ENCODE assay signal across 10 mouse cellular contexts in genomic region chr16:24434026-24434425, GRCm38 (mm10). TPM values are rescaled to one million over a fixed set of nuclear protein-coding genes. Genes with fewer than 3 reads are reported as not detected.
DNase-seq lines count a peak whose midpoint lies in the region; ATAC-seq and TF ChIP-seq lines count a peak whose summit lies in the region.
"Had no signal": no experiment of that assay in that cellular context is flagged by ENCODE, and none has a peak within 500 bp of the region (broad histone marks: within the 10 kb centered on the region; RNA-seq: fewer than 3 reads in every experiment).

No protein-coding gene starts in this region.

- whole genome bisulfite sequencing in heart, embryonic 10.5 days, result 15% methylated on average over 7 of the region's 7 CpGs
- WGBS in liver, embryonic 11.5 days, result 40% methylated on average over 7 of the region's 7 CpGs
- 57% methylated on average over 7 of the region's 7 CpGs for WGBS in embryonic facial prominence, embryonic 10.5 days
- WGBS in liver, postnatal 0 days (ENCODE audit: insufficient replicate concordance), result 48% methylated on average over 7 of the region's 7 CpGs

- DNase-seq in heart, embryonic 10.5 days (ENCODE audit: low spot score), result no peak
- DNase-seq in heart, postnatal 36 days, result no peak
- no peak for DNase-seq in liver, embryonic 11.5 days (ENCODE audit: low spot score)
- DNase-seq in liver, result no peak
- DNase-seq in embryonic facial prominence, embryonic 10.5 days (ENCODE audit: low spot score), result no peak
- DNase-seq in liver, postnatal 0 days, result no peak
- no peak for DNase-seq in cerebellum, postnatal 14 days
- no peak for DNase-seq in thymus, postnatal 25 days

- peak overlapping the region; percentile 4; the same call in 1 of the 2 replicates for H3K4me2 ChIP-seq in liver, embryonic 11.5 days
- no peak overlapping the region for H3K4me2 ChIP-seq in liver, postnatal 0 days (ENCODE audit: low read depth, low read length)

- TF ChIP-seq EP300 in liver, postnatal 0 days (IDR thresholded peaks at IDR 0.05; ENCODE audit: low read depth), result no peak

- H3K9me3 ChIP-seq in heart, embryonic 10.5 days, result no peaks in the 10 kb centered on the region
- no peaks in the 10 kb centered on the region for H3K9me3 ChIP-seq in liver, embryonic 11.5 days (ENCODE audit: control insufficient read depth, low read length)
- no peaks in the 10 kb centered on the region for H3K9me3 ChIP-seq in embryonic facial prominence, embryonic 10.5 days
- H3K9me3 ChIP-seq in liver, postnatal 0 days (ENCODE audit: low read length), result no peaks in the 10 kb centered on the region

- H3K4me1 ChIP-seq in heart, embryonic 10.5 days, result peaks cover 85% of the 10 kb centered on the region
- H3K4me1 ChIP-seq in liver, embryonic 11.5 days (replicated peaks; ENCODE audit: control insufficient read depth, insufficient read depth, low read length), result peaks cover 26% of the 10 kb centered on the region
- peaks cover 44% of the 10 kb centered on the region for H3K4me1 ChIP-seq in embryonic facial prominence, embryonic 10.5 days
- H3K4me1 ChIP-seq in liver, postnatal 0 days (ENCODE audit: insufficient read depth), result peaks cover 31% of the 10 kb centered on the region

- no peak overlapping the region for H3K4me3 ChIP-seq in heart, embryonic 10.5 days
- no peak overlapping the region for H3K4me3 ChIP-seq in liver, embryonic 11.5 days (ENCODE audit: low read depth, low read length)
- H3K4me3 ChIP-seq in embryonic facial prominence, embryonic 10.5 days, result no peak overlapping the region
- no peak overlapping the region for H3K4me3 ChIP-seq in liver, postnatal 0 days (ENCODE audit: low read depth, low read length)
- H3K4me3 ChIP-seq: myocyte had no signal

- ATAC-seq in liver, embryonic 11.5 days (replicated peaks; ENCODE audit: low FRiP score), result no peak
- ATAC-seq in liver, postnatal 0 days, result no peak

- intact Hi-C loops in heart, postnatal 36 days (cut with DNase I), result loop anchor here (5.0 kb wide), 1 partner anchor 447 kb away; the partner anchor contains the start of genes Bcl6 and Gm37419

- no peaks in the 10 kb centered on the region for H3K27me3 ChIP-seq in heart, embryonic 10.5 days (ENCODE audit: insufficient read depth, poor library complexity, severe bottlenecking)
- H3K27me3 ChIP-seq in liver, embryonic 11.5 days (replicated peaks; ENCODE audit: control insufficient read depth, insufficient read depth, low read length), result no peaks in the 10 kb centered on the region
- H3K27me3 ChIP-seq in embryonic facial prominence, embryonic 10.5 days (replicated peaks; ENCODE audit: low read depth, poor library complexity, severe bottlenecking), result no peaks in the 10 kb centered on the region
- H3K27me3 ChIP-seq in liver, postnatal 0 days (ENCODE audit: insufficient read depth, low read length), result no peaks in the 10 kb centered on the region

- H3K9ac ChIP-seq in liver, embryonic 11.5 days (ENCODE audit: low read depth, low read length), result no peak overlapping the region
- 0 out of 2 replicates have a peak overlapping the region, but pooled peaks have one; percentile 13 for H3K9ac ChIP-seq in liver, postnatal 0 days (replicated peaks)
- H3K9ac ChIP-seq: liver, embryonic 14.5 days had no signal

- peak overlapping the region; percentile 86 for H3K27ac ChIP-seq in heart, embryonic 10.5 days
- H3K27ac ChIP-seq in liver, embryonic 11.5 days (ENCODE audit: low read depth, low read length), result peak overlapping the region; percentile 48; the same call in 1 of the 2 replicates
- 0 out of 2 replicates have a peak overlapping the region, but pooled peaks have one; percentile 3 for H3K27ac ChIP-seq in embryonic facial prominence, embryonic 10.5 days (replicated peaks)
- H3K27ac ChIP-seq in liver, postnatal 0 days (ENCODE audit: low read depth), result peak overlapping the region; percentile 4; the same call in 1 of the 2 replicates
- H3K27ac ChIP-seq: liver, embryonic 14.5 days had no signal

- H3K36me3 ChIP-seq in heart, embryonic 10.5 days, result no peaks in the 10 kb centered on the region
- H3K36me3 ChIP-seq in liver, embryonic 11.5 days (ENCODE audit: control insufficient read depth, insufficient read depth, low read length), result no peaks in the 10 kb centered on the region
- no peaks in the 10 kb centered on the region for H3K36me3 ChIP-seq in embryonic facial prominence, embryonic 10.5 days (replicated peaks)
- H3K36me3 ChIP-seq in liver, postnatal 0 days (replicated peaks; ENCODE audit: insufficient read depth, low read length), result no peaks in the 10 kb centered on the region

- no peak for TF ChIP-seq CTCF in liver, postnatal 0 days (IDR thresholded peaks at IDR 0.05; ENCODE audit: low read depth)

RNA-seq across cellular contexts. Expression of gene Lpp, which starts 40.7 kb away (rescaled TPM):
- polyA plus RNA-seq in heart, embryonic 10.5 days (2016; fragmentation: Nextera tagmentation; extraction: Ambion mirVana), result 65.1 and 67.2 TPM in 2 replicates
- 10 to 100 TPM; 29.5 to 32.5 TPM for total RNA-seq in heart, postnatal 36 days (2021)
- 19.5 and 21.2 TPM in 2 replicates for polyA plus RNA-seq in liver, embryonic 11.5 days (2014; fragmentation: Nextera tagmentation; extraction: Ambion mirVana)
- polyA plus RNA-seq in embryonic facial prominence, embryonic 10.5 days (2016; fragmentation: Nextera tagmentation; extraction: Ambion mirVana), result 41.8 and 43.5 TPM in 2 replicates
- 9.1 and 10.7 TPM in 2 replicates for polyA plus RNA-seq in liver, postnatal 0 days (2015; fragmentation: Nextera tagmentation; extraction: Ambion mirVana)

Comparison
In these comparisons a context has a peak if more than half of its experiments do, and no peak if none do; other contexts are left out.
1. H3K27ac ChIP-seq: peak in every context shown above with its lines; median percentile 86 in heart, embryonic 10.5 days; 48 in liver, embryonic 11.5 days; 4 in liver, postnatal 0 days; 3 in embryonic facial prominence, embryonic 10.5 days.